Mouse (Mus musculus): ENCODE results near the gene Mpv17l.
"Not testable (repeated sequence)": the region's sequence is repeated elsewhere in the genome, so short reads cannot be mapped to it uniquely, and the experiment has no call there.

DNA sequence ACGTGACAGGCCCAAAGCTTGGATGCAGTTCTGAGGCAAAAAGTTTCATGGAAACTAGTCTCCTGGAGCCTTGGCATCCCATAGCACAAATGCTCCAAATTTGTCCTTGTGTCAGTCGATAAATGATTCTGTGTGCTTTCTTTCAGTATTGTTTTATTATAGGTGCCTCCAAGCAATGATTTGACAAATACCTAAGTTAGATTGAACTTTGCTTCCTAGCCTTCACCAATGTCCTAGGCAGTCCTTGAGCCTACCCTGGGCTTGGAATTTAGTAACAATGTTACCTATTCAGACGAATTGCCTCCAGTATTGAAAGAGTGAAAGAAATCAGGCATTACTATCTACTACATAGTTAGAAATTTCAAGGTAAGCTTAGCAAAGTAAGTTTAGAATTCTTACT, 19.5 kb downstream of the Mpv17l start:
- not testable (repeated sequence) for TF ChIP-seq CTCF (IDR thresholded peaks at IDR 0.05); POLR2A (IDR thresholded peaks at IDR 0.05; ENCODE audit: insufficient read depth, low read depth, low read length); EP300 (IDR thresholded peaks at IDR 0.05; ENCODE audit: insufficient read depth, low read depth, low read length)
